Mouse (Mus musculus): ENCODE results near the gene Cdr2. TPM values are rescaled to one million over a fixed set of nuclear protein-coding genes. Genes with fewer than 3 reads are reported as not detected.
"Not testable (repeated sequence)": the region's sequence is repeated elsewhere in the genome, so short reads cannot be mapped to it uniquely, and the experiment has no call there.

The Cdr2 gene
- not detected in 2 replicates for polyA plus RNA-seq (2012; ENCODE audit: insufficient read depth, insufficient read length, low replicate concordance, missing spikeins)

GRCm38 (mm10) chr7:120982200-120982841 is at the start of gene Cdr2, which contains the start of gene Mfsd13b:
Gene Cdr2 (minus strand): TSS chr7:120982312.
Gene Mfsd13b (plus strand): TSS chr7:120982509.
- under 1% methylated on average over 46 of the region's 46 CpGs for WGBS
- H3K4me1 ChIP-seq (ENCODE audit: control insufficient read depth, insufficient read depth, low read length): peaks cover 6% of the 10 kb centered on the region; the same call in 1 of the 2 replicates
- TF ChIP-seq CTCF (IDR thresholded peaks at IDR 0.05; ENCODE audit: insufficient read depth, low read depth, low read length): 0 out of 2 replicates have a peak, but pooled peaks have one; percentile 5
- TF ChIP-seq POLR2A (IDR thresholded peaks at IDR 0.05; ENCODE audit: insufficient read depth, low read depth, low read length): 0 out of 2 replicates have a peak, but pooled peaks have one; percentile 36
- H3K4me3 ChIP-seq (ENCODE audit: insufficient read depth, low read depth, low read length): peak within 1 kb of the TSS; percentile 85
- no peak within 1 kb of the TSS for H3K27ac ChIP-seq (ENCODE audit: insufficient read depth, low read depth, low read length)

- not testable (repeated sequence) for H3K4me3 ChIP-seq (ENCODE audit: insufficient read depth, low read depth, low read length); H3K4me1 ChIP-seq (ENCODE audit: control insufficient read depth, insufficient read depth, low read length); H3K27ac ChIP-seq (ENCODE audit: insufficient read depth, low read depth, low read length)
Measured at GRCm38 (mm10) chr7:121029947-121030346, 47.8 kb upstream of the Cdr2 start.

GRCm38 (mm10) chr7:121026300-121026699 is 44.2 kb upstream of the Cdr2 start:
- 68% methylated on average over 3 of the region's 3 CpGs for WGBS
- no peak overlapping the region for H3K27ac ChIP-seq (ENCODE audit: insufficient read depth, low read depth, low read length)
- H3K4me1 ChIP-seq (ENCODE audit: control insufficient read depth, insufficient read depth, low read length): no peaks in the 10 kb centered on the region
- no peak for TF ChIP-seq CTCF (IDR thresholded peaks at IDR 0.05; ENCODE audit: insufficient read depth, low read depth, low read length)
- no peak for TF ChIP-seq POLR2A (IDR thresholded peaks at IDR 0.05; ENCODE audit: insufficient read depth, low read depth, low read length)
- no peak overlapping the region for H3K4me3 ChIP-seq (ENCODE audit: insufficient read depth, low read depth, low read length)

GRCm38 (mm10) chr7:121025221-121026008 is 43.3 kb upstream of the Cdr2 start:
- 77% methylated on average over 6 of the region's 6 CpGs for WGBS
- Histone ChIP-seq H3K27ac (ENCODE audit: insufficient read depth, low read depth, low read length) (no peak overlapping the region), H3K4me1 (ENCODE audit: control insufficient read depth, insufficient read depth, low read length) (no peaks in the 10 kb centered on the region), H3K4me3 (ENCODE audit: insufficient read depth, low read depth, low read length) (no peak overlapping the region)
- TF ChIP-seq CTCF (IDR thresholded peaks at IDR 0.05; ENCODE audit: insufficient read depth, low read depth, low read length) (no peak), POLR2A (IDR thresholded peaks at IDR 0.05; ENCODE audit: insufficient read depth, low read depth, low read length) (no peak)

DNA sequence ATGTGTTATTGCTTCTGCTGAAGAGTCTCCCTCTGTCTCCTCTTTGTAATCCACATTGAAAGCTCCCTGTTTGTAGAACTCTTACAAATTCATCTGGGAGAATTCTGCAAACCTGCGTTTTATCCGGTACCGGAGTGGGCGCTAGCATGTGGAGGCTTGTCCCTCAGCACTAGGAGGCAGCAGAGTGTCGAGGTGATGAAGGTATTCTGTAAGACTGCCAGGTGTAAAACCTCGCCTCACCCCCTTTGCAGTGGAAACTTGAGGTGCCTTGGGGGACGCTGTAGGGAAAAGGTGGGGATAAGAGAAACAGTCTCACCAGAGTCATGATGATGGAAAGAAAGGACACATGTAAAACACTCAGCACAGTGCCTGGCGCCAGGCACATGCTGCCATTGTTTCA is 38.2 kb upstream of the Cdr2 start:
- WGBS: 41% methylated on average over 8 of the region's 8 CpGs
- H3K4me3 ChIP-seq (ENCODE audit: insufficient read depth, low read depth, low read length): no peak overlapping the region
- no peaks in the 10 kb centered on the region for H3K4me1 ChIP-seq (ENCODE audit: control insufficient read depth, insufficient read depth, low read length)
- H3K27ac ChIP-seq (ENCODE audit: insufficient read depth, low read depth, low read length): no peak overlapping the region
- TF ChIP-seq CTCF (IDR thresholded peaks at IDR 0.05; ENCODE audit: insufficient read depth, low read depth, low read length): no peak
- no peak for TF ChIP-seq POLR2A (IDR thresholded peaks at IDR 0.05; ENCODE audit: insufficient read depth, low read depth, low read length)

GRCm38 (mm10) chr7:121018778-121019177 is 36.7 kb upstream of the Cdr2 start:
- Histone ChIP-seq H3K4me1 (ENCODE audit: control insufficient read depth, insufficient read depth, low read length) (no peaks in the 10 kb centered on the region), H3K4me3 (ENCODE audit: insufficient read depth, low read depth, low read length) (no peak overlapping the region), H3K27ac (ENCODE audit: insufficient read depth, low read depth, low read length) (no peak overlapping the region)
- TF ChIP-seq CTCF (IDR thresholded peaks at IDR 0.05; ENCODE audit: insufficient read depth, low read depth, low read length) (no peak), POLR2A (IDR thresholded peaks at IDR 0.05; ENCODE audit: insufficient read depth, low read depth, low read length) (no peak)
- 87% methylated on average over 3 of the region's 3 CpGs for WGBS

- no peak for TF ChIP-seq POLR2A (IDR thresholded peaks at IDR 0.05; ENCODE audit: insufficient read depth, low read depth, low read length)
- no peak for TF ChIP-seq CTCF (IDR thresholded peaks at IDR 0.05; ENCODE audit: insufficient read depth, low read depth, low read length)
- no peaks in the 10 kb centered on the region for H3K4me1 ChIP-seq (ENCODE audit: control insufficient read depth, insufficient read depth, low read length)
- H3K27ac ChIP-seq (ENCODE audit: insufficient read depth, low read depth, low read length): no peak overlapping the region
- no peak overlapping the region for H3K4me3 ChIP-seq (ENCODE audit: insufficient read depth, low read depth, low read length)
- WGBS: 93% methylated on average over 10 of the region's 10 CpGs
Measured at GRCm38 (mm10) chr7:121014486-121014885, 32.4 kb upstream of the Cdr2 start.

DNA sequence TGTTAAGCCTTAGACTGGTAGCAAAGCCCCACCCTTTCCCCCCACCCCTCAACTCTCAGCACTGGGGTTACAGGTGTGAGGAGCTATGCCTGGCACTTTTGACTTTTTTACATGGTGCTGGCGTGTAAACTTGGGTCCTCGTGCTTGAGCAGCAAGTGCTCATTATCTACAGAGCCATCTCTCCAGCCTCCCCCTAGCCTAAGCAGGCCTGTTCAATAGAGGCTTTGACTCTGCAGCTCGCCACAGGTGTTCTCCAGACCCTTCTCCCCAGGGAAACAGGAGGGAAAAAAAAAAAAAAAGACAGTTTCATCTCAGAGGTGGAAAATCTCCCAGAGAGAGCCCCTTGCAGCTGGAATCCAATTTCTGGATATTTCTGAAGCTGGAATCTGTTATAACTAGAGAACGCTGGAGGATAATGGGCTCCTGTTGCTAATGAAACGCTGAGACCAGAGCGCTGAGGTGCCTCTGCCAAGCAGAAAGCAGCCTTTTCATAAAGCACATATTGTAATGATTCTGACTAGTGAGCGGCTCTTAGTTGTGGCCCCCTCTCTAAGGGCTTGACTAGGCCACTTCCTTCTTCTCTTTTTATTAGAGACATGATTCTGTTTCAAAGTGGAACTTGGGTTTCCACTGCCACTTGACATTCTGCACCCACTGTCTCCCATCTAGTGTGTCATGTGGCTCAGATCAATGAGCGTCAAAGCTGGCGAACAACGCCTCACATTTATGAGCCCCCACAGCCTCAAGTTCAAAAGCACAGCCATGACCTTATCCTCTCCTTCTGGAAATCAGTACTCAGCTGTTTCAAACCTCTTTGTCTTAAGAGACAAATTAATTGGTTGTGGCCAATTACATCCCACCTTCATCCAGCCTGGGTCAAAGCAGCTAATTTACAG is 29.9 kb upstream of the Cdr2 start:
- Histone ChIP-seq H3K27ac (ENCODE audit: insufficient read depth, low read depth, low read length) (no peak overlapping the region), H3K4me3 (ENCODE audit: insufficient read depth, low read depth, low read length) (no peak overlapping the region), H3K4me1 (ENCODE audit: control insufficient read depth, insufficient read depth, low read length) (no peaks in the 10 kb centered on the region)
- WGBS: 55% methylated on average over 10 of the region's 10 CpGs
- TF ChIP-seq POLR2A (IDR thresholded peaks at IDR 0.05; ENCODE audit: insufficient read depth, low read depth, low read length) (no peak), CTCF (IDR thresholded peaks at IDR 0.05; ENCODE audit: insufficient read depth, low read depth, low read length) (no peak)

All from olfactory bulb, adult 2 months (tissue).